In genomic region chr16:4661605-4662004, GRCm38 (mm10) we compare ENCODE assay signal across 22 mouse cellular contexts. TPM values are rescaled to one million over a fixed set of nuclear protein-coding genes. Genes with fewer than 3 reads are reported as not detected.
A peak's percentile ranks its signal among the peaks of the same experiment; 100 is the strongest.
DNase-seq lines count a peak whose midpoint lies in the region; ATAC-seq lines count a peak whose summit lies in the region.
"Had no signal": no experiment of that assay in that cellular context is flagged by ENCODE, and none has a peak within 500 bp of the region (broad histone marks: within the 10 kb centered on the region; RNA-seq: fewer than 3 reads in every experiment).

No protein-coding gene starts in this region.

- H3K9me3 ChIP-seq in midbrain, embryonic 11.5 days (ENCODE audit: control insufficient read depth, low read length), result no peaks in the 10 kb centered on the region
- H3K9me3 ChIP-seq in midbrain, embryonic 13.5 days, result no peaks in the 10 kb centered on the region
- no peaks in the 10 kb centered on the region for H3K9me3 ChIP-seq in limb, embryonic 10.5 days (replicated peaks)
- H3K9me3 ChIP-seq in limb, embryonic 13.5 days, result no peaks in the 10 kb centered on the region
- H3K9me3 ChIP-seq: embryonic facial prominence, embryonic 13.5 days; forebrain, embryonic 12.5 days; forebrain, embryonic 15.5 days; hindbrain, embryonic 12.5 days; hindbrain, embryonic 15.5 days had no signal

- H3K27ac ChIP-seq in midbrain, embryonic 11.5 days (ENCODE audit: low read depth, low read length), result no peak overlapping the region
- no peak overlapping the region for H3K27ac ChIP-seq in midbrain, embryonic 13.5 days
- peak overlapping the region; percentile 77 for H3K27ac ChIP-seq in limb, embryonic 10.5 days
- H3K27ac ChIP-seq in limb, embryonic 13.5 days, result peak overlapping the region; percentile 33; the same call in 1 of the 2 replicates
- H3K27ac ChIP-seq: embryonic facial prominence, embryonic 13.5 days; forebrain, embryonic 12.5 days; forebrain, embryonic 15.5 days; heart, adult 2 months; hindbrain, embryonic 12.5 days; hindbrain, embryonic 15.5 days had no signal

- no peak overlapping the region for H3K9ac ChIP-seq in midbrain, embryonic 11.5 days (ENCODE audit: low read length)
- H3K9ac ChIP-seq in midbrain, embryonic 13.5 days (replicated peaks), result no peak overlapping the region
- no peak overlapping the region for H3K9ac ChIP-seq in limb, embryonic 13.5 days
- H3K9ac ChIP-seq: embryonic facial prominence, embryonic 13.5 days; forebrain, embryonic 12.5 days; forebrain, embryonic 15.5 days; hindbrain, embryonic 12.5 days; hindbrain, embryonic 15.5 days had no signal

- H3K36me3 ChIP-seq in midbrain, embryonic 11.5 days (ENCODE audit: control insufficient read depth, insufficient read depth, low read length), result no peaks in the 10 kb centered on the region; the same call in 1 of the 2 replicates
- peaks cover 30% of the 10 kb centered on the region for H3K36me3 ChIP-seq in midbrain, embryonic 13.5 days
- peaks cover 51% of the 10 kb centered on the region for H3K36me3 ChIP-seq in limb, embryonic 10.5 days
- peaks cover 25% of the 10 kb centered on the region for H3K36me3 ChIP-seq in limb, embryonic 13.5 days

- no peak for ATAC-seq in midbrain, embryonic 11.5 days (ENCODE audit: low FRiP score)
- ATAC-seq in midbrain, embryonic 13.5 days, result no peak
- no peak for ATAC-seq in limb, embryonic 13.5 days (ENCODE audit: low FRiP score, low read depth)
- ATAC-seq: CD4-positive, CD25-positive, alpha-beta regulatory T cell, adult 4 months; forebrain, embryonic 15.5 days had no signal

- H3K4me2 ChIP-seq in midbrain, embryonic 11.5 days, result no peak overlapping the region
- no peak overlapping the region for H3K4me2 ChIP-seq in midbrain, embryonic 13.5 days (replicated peaks)
- H3K4me2 ChIP-seq in limb, embryonic 13.5 days (replicated peaks), result no peak overlapping the region
- H3K4me2 ChIP-seq: embryonic facial prominence, embryonic 13.5 days; forebrain, embryonic 12.5 days; forebrain, embryonic 15.5 days; heart, embryonic 11.5 days; hindbrain, embryonic 12.5 days; hindbrain, embryonic 15.5 days had no signal

- no peaks in the 10 kb centered on the region for H3K27me3 ChIP-seq in midbrain, embryonic 11.5 days (ENCODE audit: control insufficient read depth, insufficient read depth, low read length)
- H3K27me3 ChIP-seq in midbrain, embryonic 13.5 days, result no peaks in the 10 kb centered on the region
- no peaks in the 10 kb centered on the region for H3K27me3 ChIP-seq in limb, embryonic 10.5 days (ENCODE audit: low read depth, poor library complexity, severe bottlenecking)
- H3K27me3 ChIP-seq in limb, embryonic 13.5 days, result no peaks in the 10 kb centered on the region
- H3K27me3 ChIP-seq: embryonic facial prominence, embryonic 13.5 days; forebrain, embryonic 12.5 days; forebrain, embryonic 15.5 days; hindbrain, embryonic 12.5 days; hindbrain, embryonic 15.5 days had no signal

- DNase-seq in midbrain, embryonic 11.5 days (ENCODE audit: low spot score, missing footprints), result peak; percentile 76
- no peak for DNase-seq in limb, embryonic 10.5 days (ENCODE audit: low spot score)
- no peak for DNase-seq in spleen, postnatal 10 days (ENCODE audit: low spot score in 2 of 2)
- no peak for DNase-seq in urinary bladder, postnatal 25 days (ENCODE audit: low spot score)
- DNase-seq in heart, adult 18-20 months, result no peak
- DNase-seq: adrenal gland, adult 2 months; adrenal gland, postnatal 14 days; cerebellum, adult 18-20 months; cerebellum, adult 9-10 months; cerebellum, postnatal 14 days; gastrocnemius, postnatal 25 days; heart, adult 2 months had no signal

- H3K4me1 ChIP-seq in midbrain, embryonic 11.5 days (ENCODE audit: control insufficient read depth, insufficient read depth, low read length), result peaks cover 4% of the 10 kb centered on the region; the same call in 1 of the 2 replicates
- H3K4me1 ChIP-seq in midbrain, embryonic 13.5 days (replicated peaks), result peaks cover 12% of the 10 kb centered on the region
- peaks cover 43% of the 10 kb centered on the region for H3K4me1 ChIP-seq in limb, embryonic 10.5 days
- H3K4me1 ChIP-seq in limb, embryonic 13.5 days, result peaks cover 41% of the 10 kb centered on the region

- WGBS in midbrain, embryonic 11.5 days, result 72% methylated on average over 2 of the region's 2 CpGs
- 80% methylated on average over 2 of the region's 2 CpGs for WGBS in midbrain, embryonic 13.5 days
- 39% methylated on average over 2 of the region's 2 CpGs for WGBS in limb, embryonic 10.5 days
- 67% methylated on average over 2 of the region's 2 CpGs for WGBS in limb, embryonic 13.5 days

- no peak overlapping the region for H3K4me3 ChIP-seq in midbrain, embryonic 11.5 days (ENCODE audit: low read depth, low read length)
- no peak overlapping the region for H3K4me3 ChIP-seq in midbrain, embryonic 13.5 days (replicated peaks)
- no peak overlapping the region for H3K4me3 ChIP-seq in limb, embryonic 10.5 days
- no peak overlapping the region for H3K4me3 ChIP-seq in limb, embryonic 13.5 days
- H3K4me3 ChIP-seq: embryonic facial prominence, embryonic 13.5 days; erythroblast, embryonic 14.5 days; forebrain, embryonic 12.5 days; forebrain, embryonic 15.5 days; heart, adult 2 months; hindbrain, embryonic 12.5 days; hindbrain, embryonic 15.5 days had no signal

RNA-seq across cellular contexts. Expression of gene Coro7, which starts 18.0 kb away (rescaled TPM):
- polyA plus RNA-seq in midbrain, embryonic 11.5 days (2014; fragmentation: Nextera tagmentation; extraction: Ambion mirVana), result 13.6 TPM in 2 replicates
- 25.1 and 26.5 TPM in 2 replicates for polyA plus RNA-seq in midbrain, embryonic 13.5 days (2015; fragmentation: Nextera tagmentation; extraction: Ambion mirVana)
- polyA plus RNA-seq in limb, embryonic 10.5 days (2016; fragmentation: Nextera tagmentation; extraction: Ambion mirVana), result 21.8 and 22.9 TPM in 2 replicates
- polyA plus RNA-seq in limb, embryonic 13.5 days (2015; fragmentation: Nextera tagmentation; extraction: Ambion mirVana), result 19.6 and 20.8 TPM in 2 replicates
- 10 to 100 TPM; 12.7 to 14.2 TPM for total RNA-seq in heart, adult 18-20 months (2021)

RNA-seq across cellular contexts. Expression of gene Dnaja3, which starts 21.8 kb away (rescaled TPM):
- polyA plus RNA-seq in midbrain, embryonic 11.5 days (2014; fragmentation: Nextera tagmentation; extraction: Ambion mirVana), result 53.4 and 57.0 TPM in 2 replicates
- 50.5 and 54.3 TPM in 2 replicates for polyA plus RNA-seq in midbrain, embryonic 13.5 days (2015; fragmentation: Nextera tagmentation; extraction: Ambion mirVana)
- 64.1 and 70.2 TPM in 2 replicates for polyA plus RNA-seq in limb, embryonic 10.5 days (2016; fragmentation: Nextera tagmentation; extraction: Ambion mirVana)
- polyA plus RNA-seq in limb, embryonic 13.5 days (2015; fragmentation: Nextera tagmentation; extraction: Ambion mirVana), result 56.6 and 60.0 TPM in 2 replicates
- total RNA-seq in heart, adult 18-20 months (2021), result 100 to 1,000 TPM; 152 to 155 TPM

RNA-seq across cellular contexts. Expression of gene Vasn, which starts 21.9 kb away (rescaled TPM):
- 6.1 and 7.0 TPM in 2 replicates for polyA plus RNA-seq in midbrain, embryonic 11.5 days (2014; fragmentation: Nextera tagmentation; extraction: Ambion mirVana)
- polyA plus RNA-seq in midbrain, embryonic 13.5 days (2015; fragmentation: Nextera tagmentation; extraction: Ambion mirVana), result 3.2 and 4.6 TPM in 2 replicates
- polyA plus RNA-seq in limb, embryonic 10.5 days (2016; fragmentation: Nextera tagmentation; extraction: Ambion mirVana), result 22.5 and 28.3 TPM in 2 replicates
- 35.6 and 35.9 TPM in 2 replicates for polyA plus RNA-seq in limb, embryonic 13.5 days (2015; fragmentation: Nextera tagmentation; extraction: Ambion mirVana)
- 1 to 10 TPM; 7.7 to 9.7 TPM for total RNA-seq in heart, adult 18-20 months (2021)

RNA-seq across cellular contexts. Expression of gene Pam16, which starts 36.8 kb away (rescaled TPM):
- 97.1 and 99.1 TPM in 2 replicates for polyA plus RNA-seq in midbrain, embryonic 11.5 days (2014; fragmentation: Nextera tagmentation; extraction: Ambion mirVana)
- 153 and 155 TPM in 2 replicates for polyA plus RNA-seq in midbrain, embryonic 13.5 days (2015; fragmentation: Nextera tagmentation; extraction: Ambion mirVana)
- polyA plus RNA-seq in limb, embryonic 10.5 days (2016; fragmentation: Nextera tagmentation; extraction: Ambion mirVana), result 108 and 113 TPM in 2 replicates
- 105 and 106 TPM in 2 replicates for polyA plus RNA-seq in limb, embryonic 13.5 days (2015; fragmentation: Nextera tagmentation; extraction: Ambion mirVana)
- 100 to 1,000 TPM; 154 TPM for total RNA-seq in heart, adult 18-20 months (2021)

RNA-seq across cellular contexts. Expression of gene Nmral1, which starts 57.6 kb away (rescaled TPM):
- polyA plus RNA-seq in midbrain, embryonic 11.5 days (2014; fragmentation: Nextera tagmentation; extraction: Ambion mirVana), result 174 and 191 TPM in 2 replicates
- 102 and 104 TPM in 2 replicates for polyA plus RNA-seq in midbrain, embryonic 13.5 days (2015; fragmentation: Nextera tagmentation; extraction: Ambion mirVana)
- polyA plus RNA-seq in limb, embryonic 10.5 days (2016; fragmentation: Nextera tagmentation; extraction: Ambion mirVana), result 264 and 277 TPM in 2 replicates
- 113 and 118 TPM in 2 replicates for polyA plus RNA-seq in limb, embryonic 13.5 days (2015; fragmentation: Nextera tagmentation; extraction: Ambion mirVana)
- total RNA-seq in heart, adult 18-20 months (2021), result 1 to 10 TPM; 2.0 to 3.0 TPM

Comparison
In these comparisons a context has a peak if more than half of its experiments do, and no peak if none do; other contexts are left out.
1. H3K27ac ChIP-seq: peak in limb, embryonic 10.5 days (single experiment) and limb, embryonic 13.5 days (single experiment); none in midbrain, embryonic 11.5 days (single experiment) and midbrain, embryonic 13.5 days (single experiment).